Mouse (Mus musculus) kidney, postnatal 36 days (tissue): Measurements from ENCODE around the gene Atxn7l1.
"Not testable (repeated sequence)": the region's sequence is repeated elsewhere in the genome, so short reads cannot be mapped to it uniquely, and the experiment has no call there.

Experiments
- DNase-seq, 2 experiments: peaks; one replicate each; pipeline ENCODE4 v3.0.0; 2021 to 2022; ENCODE audit warnings: mixed read lengths in 2 of 2

Gene Atxn7l1

DNA sequence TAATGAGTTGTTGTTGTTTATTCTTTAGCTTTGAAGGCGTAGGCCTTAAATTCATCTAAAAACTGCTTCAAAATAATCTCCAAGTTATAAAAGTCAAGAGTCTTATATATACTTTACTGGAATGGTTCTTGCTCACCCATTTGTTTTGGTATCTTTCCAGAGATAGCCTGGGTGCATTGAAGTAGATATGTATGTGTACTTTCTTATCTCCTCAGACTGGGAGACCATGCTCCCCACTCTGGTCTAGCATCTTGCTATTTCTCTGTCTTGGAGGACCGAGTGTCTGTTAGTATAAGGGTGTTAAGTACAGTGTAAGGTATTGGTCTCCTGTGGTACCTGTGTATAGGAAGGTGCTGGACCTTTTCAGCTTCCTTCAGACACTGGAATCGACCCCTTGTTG, 6.4 kb downstream of the Atxn7l1 start:
- DNase-seq: no peak

DNA sequence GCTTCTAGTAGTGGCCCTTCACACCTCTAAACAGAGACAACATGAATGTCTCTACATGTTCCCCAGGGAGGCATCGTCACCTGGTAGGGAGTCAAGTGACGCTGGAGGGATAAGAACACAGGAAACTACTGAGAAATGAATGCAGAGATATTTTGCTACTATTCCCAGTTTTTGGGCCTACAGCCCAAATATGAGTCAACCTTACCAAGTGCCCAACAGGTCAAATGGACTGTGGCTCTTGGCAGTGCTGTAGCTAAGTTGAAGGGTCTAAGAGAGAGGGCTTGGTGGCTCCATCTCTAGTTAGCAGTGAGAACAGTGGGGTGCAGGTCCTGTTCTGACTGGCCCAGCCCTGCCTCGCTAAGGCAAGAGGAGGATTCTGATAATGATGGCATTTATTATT, 7.2 kb downstream of the Atxn7l1 start:
- no peak for DNase-seq

DNA sequence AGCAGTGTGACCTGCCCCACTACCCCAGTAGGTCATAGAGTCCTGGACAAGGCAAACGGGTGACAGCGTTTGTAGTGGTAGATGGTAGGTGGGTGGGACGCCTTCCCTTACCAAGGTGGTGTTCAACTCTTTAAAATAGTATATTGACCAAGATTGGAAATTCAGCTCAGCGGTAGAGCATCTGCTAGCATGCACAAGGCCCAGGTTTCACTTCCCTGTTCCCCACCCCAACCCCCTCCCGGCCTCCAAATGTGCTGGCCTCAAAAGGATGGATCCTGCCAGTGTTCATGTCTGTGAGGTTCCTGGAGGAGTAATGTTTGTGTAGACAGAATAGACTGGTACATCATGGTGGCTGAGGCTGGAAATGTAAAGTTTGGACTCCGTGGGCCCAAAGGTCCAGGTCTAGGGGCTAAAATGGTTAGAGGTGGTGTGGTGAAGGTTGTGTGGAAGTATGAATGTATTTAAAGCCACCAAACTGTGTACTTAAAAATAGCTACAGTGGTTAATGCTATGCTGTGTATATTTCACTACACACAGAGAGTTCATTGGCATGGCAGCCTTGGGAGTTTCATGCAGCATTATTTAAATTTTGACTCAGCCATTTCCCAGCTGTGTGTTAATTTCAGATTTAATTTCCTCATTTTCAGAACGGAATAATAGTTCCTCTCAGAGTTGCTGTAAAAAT, 9.0 kb downstream of the Atxn7l1 start:
- no peak for DNase-seq

DNA sequence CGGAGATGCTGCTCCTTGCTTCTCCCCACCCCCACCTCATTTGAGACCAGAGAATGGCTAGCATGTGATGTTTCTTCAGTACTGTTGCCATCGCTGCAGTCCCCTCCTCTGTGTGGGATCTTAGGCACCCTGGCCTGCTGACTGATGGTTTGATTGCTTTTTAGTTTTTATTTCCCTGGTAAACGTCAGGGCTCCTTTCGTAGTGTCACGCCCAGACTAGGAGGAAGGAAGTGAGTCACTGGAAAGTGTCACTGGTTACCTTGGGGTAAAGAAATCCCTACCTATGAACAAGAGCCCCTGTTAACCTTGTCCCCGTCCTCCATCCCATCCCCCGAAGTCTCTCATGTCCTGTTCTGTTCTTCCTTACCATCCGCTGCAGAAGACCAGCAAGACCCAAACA, 10.8 kb downstream of the Atxn7l1 start:
- DNase-seq: no peak

DNA sequence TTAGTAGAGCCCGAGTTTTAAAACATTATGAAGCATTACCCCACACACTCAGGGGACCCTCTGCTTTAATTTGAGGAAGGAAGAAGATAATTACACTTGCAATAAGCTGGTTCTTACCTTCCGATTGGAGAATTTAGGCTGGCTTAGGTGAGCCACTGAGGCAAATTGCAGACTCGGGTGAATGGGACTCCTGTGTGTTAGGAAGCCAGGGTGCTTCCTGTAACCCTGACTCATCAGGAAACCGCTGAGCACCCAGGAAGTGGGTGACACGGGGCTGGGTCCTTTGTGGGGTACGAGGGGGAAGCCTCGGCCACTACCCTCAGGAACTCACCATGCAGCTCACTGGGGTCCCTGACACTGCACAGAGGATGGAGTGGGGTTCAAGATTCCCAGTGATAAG, 12.9 kb downstream of the Atxn7l1 start:
- DNase-seq: no peak

DNA sequence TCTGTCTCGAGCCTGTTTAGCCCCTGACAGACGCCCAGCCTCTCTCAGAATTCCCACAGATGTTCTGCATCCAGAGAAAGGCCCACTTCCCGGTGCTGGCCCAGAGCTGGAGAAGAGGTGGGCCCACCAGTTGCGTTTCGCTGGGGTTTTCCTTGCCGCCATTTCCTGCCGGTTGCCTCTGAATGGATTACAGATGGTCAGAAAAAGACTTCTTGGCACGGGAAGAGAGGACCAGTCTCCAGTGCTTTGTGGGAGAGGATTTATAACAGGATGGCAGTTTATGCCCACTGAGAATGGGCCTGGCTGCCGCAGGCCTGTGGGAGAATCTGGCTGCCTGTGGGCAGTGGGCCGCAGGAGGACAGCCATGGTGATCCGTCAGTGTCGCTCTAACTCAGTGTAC, 15.0 kb downstream of the Atxn7l1 start:
- DNase-seq: peak in 1 of 2 experiments; percentile 24

DNA sequence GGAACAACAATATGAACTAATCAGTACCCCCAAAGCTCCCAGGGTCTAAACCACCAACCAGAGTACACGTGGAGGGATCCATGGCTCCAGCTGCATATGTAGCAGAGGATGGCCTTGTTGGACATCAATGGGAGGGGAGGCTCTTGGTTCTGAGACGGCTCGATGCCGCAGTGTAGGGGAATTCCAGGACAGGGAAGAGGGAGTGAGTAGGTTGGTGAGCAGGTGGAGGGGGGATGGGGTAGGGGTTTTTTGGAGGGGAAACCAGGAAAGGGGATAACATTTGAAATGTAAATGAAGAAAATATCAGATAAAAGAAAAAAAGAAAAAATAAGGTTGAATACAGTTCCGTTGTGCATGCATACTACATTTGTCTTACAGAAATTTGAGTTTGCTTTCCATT, 16.5 kb downstream of the Atxn7l1 start:
- not testable (repeated sequence) for DNase-seq

DNA sequence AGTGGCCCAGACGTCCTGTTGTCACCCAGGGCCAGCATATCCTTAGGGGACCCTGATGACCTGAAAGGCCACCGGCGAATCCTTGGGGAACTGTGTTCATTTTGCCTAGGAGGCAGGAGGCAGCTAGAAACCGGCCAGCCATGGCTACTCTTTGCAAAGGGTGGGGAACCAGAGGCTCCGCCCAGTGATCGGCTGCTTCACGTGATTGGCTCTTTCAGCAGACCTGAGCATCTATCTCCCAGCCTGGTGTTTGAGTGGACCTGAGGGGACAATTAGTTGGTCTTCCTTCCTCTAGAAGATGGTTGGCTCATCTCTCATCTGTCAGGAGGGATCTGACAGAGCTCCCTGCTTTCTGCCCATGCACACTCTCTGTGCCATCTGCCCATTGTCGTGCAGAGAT, 19.2 kb downstream of the Atxn7l1 start:
- DNase-seq: peak in 1 of 2 experiments; percentile 35

DNA sequence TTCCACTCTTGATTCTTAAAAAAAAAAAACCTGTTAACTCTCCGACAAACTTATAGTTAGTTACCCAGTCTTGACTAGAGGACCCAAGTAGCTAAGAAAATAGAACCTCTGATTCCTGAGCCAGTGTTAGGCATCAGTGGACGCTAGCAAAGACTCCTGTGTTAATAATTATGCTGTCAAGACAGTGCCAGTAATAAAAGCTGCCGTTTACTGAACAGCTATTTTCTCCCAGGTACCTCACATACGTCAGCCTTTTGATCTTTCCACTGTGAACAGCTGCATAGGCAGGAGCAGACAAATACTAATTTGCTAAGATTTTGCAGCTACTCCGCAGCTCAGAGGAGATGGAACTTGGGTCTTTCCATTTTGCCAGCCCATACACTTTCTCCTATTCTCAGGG, 20.1 kb downstream of the Atxn7l1 start:
- DNase-seq: no peak

DNA sequence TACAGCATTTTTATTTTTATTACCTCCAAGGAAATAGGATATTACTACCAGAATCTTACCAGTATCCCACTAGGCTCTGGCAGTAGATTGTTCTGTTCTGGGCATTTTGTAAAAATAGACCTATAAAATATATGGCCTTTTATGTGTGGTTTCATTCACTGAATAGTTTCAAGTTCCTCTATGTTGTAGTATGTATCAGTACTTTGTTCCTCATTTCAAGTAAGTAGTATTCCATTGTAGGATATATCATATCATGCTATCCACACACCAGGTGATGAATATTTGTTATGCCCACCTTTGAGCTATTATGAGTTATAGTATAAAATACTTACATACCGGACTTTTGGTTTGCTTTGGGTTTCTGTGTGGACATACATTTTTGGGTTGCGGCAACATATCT, 21.0 kb downstream of the Atxn7l1 start:
- no peak for DNase-seq

DNA sequence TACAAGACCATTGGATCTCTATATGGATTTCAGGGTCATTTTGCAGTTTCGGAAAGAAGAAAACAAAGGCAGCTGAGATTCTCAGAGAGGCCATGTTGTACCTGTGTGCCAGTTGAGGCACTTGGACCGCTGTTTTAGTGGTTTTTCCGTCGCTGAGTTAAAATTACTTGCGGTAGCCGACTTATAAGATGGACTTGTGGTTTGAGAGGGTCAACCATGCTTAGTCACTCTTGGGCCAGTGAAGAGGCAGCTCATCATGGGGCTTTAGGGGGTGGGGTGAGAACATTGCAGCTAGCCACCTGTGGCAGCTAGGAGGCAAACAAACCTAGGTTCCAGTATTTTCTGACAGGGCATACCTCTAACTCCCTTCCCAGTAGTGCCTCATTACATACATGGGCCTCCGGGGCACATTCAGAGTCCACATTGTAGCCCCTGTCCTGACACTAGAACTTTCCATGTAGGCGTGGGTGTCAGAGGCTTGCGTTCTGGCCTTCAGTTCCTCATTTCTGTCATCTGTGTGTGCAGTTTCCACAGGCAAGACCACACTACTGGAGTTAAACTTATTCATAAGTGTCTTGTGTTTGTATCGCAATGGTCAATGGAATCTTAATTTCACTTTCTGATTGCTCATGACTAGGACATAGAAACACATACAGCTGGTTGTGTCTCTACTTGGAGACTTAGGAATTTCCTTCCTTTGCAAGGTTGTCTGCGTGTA, 22.4 kb downstream of the Atxn7l1 start:
- DNase-seq: no peak

DNA sequence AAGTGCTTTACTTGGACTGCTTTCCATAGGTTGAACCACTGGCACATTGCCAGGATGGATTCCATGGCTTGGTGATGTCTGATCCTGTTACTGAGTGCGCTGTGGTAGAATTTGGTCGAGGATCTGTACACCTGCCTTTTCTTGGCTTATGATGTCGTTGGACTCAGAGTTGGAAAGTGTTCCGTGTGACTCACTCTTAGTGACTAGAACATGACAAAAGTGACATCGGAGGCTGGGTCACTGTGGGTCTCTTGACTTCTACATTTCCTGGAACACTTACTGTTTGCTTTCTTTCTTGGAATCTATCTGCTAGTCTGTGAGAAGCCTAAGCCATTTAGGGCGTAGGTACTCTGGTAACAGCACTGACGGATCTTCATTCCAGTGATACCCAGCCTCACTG, 23.3 kb downstream of the Atxn7l1 start:
- no peak for DNase-seq

DNA sequence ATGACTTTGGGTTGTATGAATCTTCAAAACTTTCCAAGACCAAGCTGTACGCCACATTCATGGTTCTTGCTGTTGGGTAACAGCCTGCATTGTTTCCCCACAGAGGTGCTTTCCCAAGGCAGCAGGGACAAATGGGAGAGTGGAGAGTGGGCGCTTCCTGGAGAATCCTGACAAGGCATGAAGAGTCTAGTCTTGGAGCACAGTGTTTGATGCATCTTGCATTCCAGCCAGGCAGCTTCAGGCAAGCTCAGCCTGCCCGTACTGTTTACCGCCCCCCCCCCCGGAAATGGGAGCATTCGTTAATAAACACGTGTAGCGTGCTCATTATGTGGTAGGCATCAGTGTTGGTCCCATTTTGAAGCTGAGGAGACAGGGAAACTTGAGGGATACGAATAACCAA, 25.4 kb downstream of the Atxn7l1 start:
- no peak for DNase-seq

DNA sequence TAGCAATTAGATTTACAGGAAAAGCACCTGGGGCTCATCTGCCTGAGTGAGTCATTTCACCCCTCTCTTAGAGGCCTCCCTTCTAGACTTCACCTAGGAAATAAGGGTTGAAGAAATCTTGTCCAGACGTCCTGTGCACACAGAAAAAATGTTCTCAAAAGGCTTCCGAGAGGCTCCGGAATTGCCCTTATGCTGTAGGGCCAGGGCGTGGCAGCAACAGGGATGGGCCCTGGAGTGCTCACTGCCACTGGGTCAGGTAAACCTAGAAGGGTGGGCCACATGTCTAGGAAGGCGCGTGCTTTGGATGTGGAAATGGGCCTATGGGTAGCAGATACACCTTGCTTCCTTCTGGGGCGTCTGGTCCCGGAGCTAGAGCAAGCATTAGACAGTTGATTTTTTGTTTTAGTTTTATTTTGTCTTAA, 26.2 kb downstream of the Atxn7l1 start:
- DNase-seq: no peak

DNA sequence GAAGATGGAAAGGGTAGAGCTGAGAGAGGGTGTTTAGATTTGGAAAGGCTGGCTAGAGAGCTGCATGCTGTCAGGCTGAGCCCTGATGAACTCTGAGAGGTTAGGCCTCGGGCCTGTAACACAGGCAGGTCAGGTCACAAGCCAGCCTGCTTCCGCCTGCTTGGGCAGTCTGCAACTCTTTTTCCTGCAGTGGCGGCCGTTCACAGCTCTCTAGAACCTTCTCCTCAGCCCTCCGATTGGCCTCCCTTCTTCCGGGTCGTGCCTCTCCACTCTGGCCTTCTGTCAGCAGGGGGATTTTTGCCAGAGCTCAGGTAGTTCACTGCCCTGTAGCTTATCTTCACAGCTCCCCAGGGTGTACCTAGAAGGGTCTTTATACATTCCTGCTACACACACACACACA, 26.7 kb downstream of the Atxn7l1 start:
- DNase-seq: peak in 1 of 2 experiments; percentile 41

DNA sequence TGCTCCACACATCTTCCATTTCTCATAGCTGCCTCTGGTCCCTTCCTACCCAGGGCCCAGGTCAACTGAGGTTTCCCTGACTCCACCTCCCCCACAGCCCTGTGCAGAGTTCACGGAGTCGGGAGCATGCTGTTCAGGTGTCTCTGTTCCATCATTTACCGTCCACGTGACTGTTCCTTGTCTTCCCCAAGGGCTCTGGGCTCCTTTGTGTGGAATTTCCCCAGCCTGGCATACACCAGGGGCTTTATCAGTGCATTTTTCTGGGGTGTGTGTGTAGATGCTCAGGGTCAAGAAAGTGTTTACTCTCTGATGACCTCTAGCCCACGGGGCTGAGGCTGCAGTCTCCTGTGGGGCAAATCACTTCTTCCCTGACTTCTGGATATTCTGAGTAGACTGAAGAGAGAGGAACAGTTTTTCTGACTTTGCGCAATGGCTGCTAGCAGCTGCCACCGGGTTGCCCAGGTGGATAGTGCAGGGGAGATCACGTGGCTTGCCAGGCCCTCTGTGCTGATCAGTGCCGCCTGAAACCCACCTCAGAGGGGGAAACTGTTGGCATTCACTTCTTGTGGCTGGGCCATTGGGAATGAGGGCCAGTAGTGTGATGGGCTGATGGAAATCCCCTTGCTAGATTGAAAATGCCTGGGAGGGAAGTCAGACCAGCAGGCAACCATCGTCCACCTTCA, 27.3 kb downstream of the Atxn7l1 start:
- DNase-seq: peak in 1 of 2 experiments; percentile 31

DNA sequence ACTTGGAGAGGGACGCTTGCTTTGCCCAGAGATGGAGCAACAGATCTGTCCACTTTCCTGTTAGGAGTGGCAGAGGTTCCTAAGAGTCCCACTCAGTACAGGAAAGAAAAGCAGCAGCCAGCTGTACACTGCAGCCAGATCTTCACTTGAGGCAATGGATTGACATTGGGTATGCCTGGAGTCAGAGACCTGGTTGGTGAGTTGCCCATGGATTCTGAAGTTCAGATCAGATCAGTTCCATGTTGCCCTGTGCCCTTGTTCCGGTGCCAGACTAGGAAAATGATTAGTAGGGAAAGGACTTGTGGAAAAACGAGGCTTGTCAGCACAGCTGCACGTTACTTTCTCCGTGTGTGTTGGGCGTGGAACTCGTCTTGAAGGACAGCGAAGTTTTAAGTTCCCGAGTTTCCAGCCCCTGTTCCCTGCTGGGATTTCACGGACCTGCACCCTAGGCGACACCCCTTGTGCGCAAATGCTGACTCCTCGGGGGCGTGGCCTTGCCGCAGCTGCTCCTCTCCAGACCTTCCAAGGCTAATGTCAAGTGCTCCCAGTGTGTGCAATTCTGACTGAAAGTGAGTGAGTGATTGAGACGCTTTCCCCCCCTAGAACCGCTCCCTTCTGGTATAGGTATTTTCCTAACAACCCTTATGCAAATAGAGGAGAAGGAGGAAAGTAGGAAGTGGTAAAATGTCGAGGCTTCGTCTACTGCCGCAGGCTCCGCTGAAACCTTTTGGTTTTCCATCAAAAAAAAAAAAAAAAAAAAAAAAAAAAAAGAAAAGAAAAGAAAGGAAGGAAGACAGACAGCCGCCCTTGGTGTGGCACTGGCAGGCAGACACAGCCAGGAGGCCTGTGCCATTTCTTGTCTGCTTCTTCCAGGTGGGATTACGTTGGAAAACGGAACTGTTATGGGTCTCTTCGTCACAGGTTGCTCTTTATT, 28.4 kb downstream of the Atxn7l1 start:
- DNase-seq: peak; percentile 68 to 79

DNA sequence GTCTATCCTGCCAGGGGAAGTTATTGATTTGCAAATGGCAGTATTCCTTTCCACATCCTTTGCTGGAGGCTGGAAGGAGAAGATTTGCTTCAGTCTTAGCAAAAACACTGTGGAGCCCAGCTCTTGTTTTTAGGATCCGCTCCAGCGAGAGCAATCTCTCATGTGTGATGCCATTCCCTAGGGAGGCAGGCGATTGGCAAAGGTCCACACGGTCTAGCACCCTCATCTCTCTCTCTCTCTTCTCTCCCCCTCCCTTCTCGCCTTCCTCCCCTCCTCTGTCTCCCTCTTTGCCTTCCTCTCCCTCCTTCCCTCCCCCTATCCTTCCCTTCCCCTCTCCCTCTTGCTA, 29.0 kb downstream of the Atxn7l1 start:
- DNase-seq: peak in 1 of 2 experiments; percentile 39

DNA sequence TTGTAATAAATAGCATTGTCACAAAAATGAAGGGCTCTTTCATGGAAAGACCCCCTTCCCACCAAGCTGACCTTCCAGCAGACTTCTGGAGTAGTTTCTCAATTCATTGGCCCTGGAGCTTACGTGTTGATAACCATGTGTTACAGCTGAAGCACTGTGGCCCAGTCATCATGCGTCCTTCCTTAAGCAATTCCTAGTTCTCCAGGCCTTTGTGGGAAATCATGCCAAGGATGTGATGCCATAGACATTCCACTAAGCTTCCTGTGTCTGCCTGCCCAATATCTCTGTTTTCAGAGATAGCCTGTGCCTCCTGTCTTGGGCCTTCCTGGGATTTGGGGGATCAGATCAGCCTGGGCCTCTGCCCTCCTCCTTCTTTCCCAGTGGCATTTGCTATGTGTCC, 32.9 kb downstream of the Atxn7l1 start:
- DNase-seq: no peak

DNA sequence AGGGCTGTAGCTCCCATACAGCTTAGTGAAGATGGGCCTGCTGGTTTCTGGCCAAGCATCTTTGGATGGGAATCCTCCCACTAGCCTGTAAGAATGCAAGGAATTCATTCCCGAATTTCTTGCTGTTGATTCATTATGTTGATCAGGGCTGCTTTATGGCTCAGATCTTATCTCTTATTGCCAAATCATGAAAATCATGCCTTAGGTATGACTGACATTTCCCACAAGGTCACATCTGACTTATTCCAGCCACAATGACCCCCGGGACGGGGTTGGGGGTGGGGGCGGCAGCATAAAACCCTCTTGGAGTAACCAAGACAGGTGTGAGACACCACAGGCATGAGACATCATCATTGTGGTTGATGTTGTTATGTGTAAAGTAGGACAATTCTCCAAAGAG, 34.4 kb downstream of the Atxn7l1 start:
- DNase-seq: no peak

DNA sequence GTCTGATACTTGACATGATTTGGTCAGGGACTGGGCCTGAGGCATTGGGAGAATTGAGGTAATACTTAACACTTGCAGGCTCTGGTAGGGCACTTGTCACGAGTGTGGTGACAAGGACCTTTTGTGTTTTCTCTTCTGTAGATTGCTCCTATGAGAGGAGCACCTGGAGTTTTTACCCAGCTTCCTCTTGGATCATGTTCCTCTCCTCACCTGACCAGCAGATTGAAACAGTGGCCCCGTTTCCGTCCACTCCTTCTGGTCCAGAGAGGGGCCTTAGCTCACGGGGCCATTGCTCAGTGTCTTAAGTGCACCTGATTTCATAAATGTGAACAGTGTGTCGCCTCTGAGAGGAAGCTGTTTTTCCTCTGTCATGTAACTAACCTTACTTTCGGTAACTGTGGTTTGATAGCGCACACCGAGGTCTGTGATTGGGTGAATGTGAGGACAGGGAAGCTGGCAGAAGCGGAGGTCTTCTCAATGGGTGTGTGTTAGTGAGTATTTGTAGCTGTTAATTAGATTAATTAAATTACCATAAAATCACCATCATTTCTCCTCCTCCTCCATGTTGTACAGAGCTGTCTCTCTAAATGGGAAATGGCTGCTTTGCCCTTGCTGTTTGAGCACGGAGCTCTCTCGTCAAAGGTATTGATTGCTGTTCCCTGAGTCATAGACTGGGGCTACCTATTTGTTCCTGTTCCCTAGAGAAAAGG, 35.1 kb downstream of the Atxn7l1 start:
- DNase-seq: no peak

DNA sequence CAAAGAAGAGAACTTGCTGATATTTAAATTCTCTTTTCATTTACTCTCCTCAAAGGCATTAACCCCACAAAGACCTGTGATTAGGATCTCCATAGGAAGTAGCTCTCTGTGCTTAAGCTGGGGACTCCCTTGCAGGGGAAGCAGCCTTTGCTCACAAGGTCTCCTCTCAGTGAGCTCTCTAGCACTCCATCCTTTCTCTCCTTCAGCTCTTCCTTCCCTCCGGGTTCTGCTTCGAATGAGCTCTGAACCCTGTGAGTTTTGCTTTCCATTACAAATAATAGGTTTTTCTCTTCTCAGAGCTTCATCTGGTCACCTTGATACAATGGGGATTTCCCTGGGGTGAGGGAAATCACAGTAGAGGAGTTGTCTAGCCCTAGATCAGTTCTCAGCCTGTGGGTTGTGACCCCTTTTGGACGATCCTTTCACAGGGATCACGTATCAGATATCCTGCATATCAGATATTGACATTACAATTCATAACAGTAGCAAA, 35.7 kb downstream of the Atxn7l1 start:
- DNase-seq: no peak
